ENCODE assay signal across 32 mouse cellular contexts in the genomic region with DNA sequence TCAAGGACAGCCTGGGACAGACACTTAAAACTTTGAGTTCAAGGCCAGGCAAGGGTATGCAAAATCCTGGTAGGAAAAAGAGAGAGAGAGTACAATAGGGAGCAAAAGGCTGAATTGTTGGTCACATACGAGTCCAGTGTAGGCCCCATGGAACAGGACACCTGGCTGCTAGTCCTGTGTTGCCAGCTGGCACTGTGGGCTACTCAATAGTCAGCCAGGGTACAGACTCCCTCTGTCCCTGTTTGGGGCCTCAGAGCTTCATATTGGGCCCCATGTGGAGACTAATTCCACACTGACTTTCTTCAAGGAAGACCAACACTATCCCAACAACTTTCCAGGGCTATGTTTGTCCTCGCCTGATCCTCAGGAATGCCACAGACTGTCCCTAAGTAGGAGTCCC.
"Had no signal": no experiment of that assay in that cellular context is flagged by ENCODE, and none has a peak within 500 bp of the region (broad histone marks: within the 10 kb centered on the region; RNA-seq: fewer than 3 reads in every experiment).

No protein-coding gene starts in this region.

- H3K27ac ChIP-seq: heart, embryonic 13.5 days; heart, embryonic 15.5 days; hindbrain, embryonic 12.5 days; hindbrain, embryonic 13.5 days; hindbrain, embryonic 14.5 days; hindbrain, embryonic 15.5 days; hindbrain, postnatal 0 days; intestine, embryonic 15.5 days; kidney, embryonic 15.5 days; kidney, postnatal 0 days; layer of hippocampus, adult 2 months; left cerebral cortex, adult 2 months had no signal

- DNase-seq: heart, postnatal 10 days; heart, postnatal 14 days; heart, postnatal 36 days; heart, postnatal 4 days; kidney, adult 11 months; kidney, adult 18-20 months; kidney, adult 2 months; kidney, adult 8-10 months; kidney, adult 9 months; kidney, postnatal 10 days; kidney, postnatal 14 days; kidney, postnatal 25 days; kidney, postnatal 36 days; kidney, postnatal 4 days; layer of hippocampus, adult 9-11 months; layer of hippocampus, postnatal 36 days had no signal

- H3K27me3 ChIP-seq: heart, embryonic 13.5 days; heart, embryonic 15.5 days; hindbrain, embryonic 12.5 days; hindbrain, embryonic 13.5 days; hindbrain, embryonic 15.5 days; intestine, embryonic 15.5 days; kidney, embryonic 15.5 days had no signal

- H3K4me3 ChIP-seq: heart, embryonic 13.5 days; heart, embryonic 15.5 days; hindbrain, embryonic 10.5 days; hindbrain, embryonic 12.5 days; hindbrain, embryonic 13.5 days; hindbrain, embryonic 15.5 days; intestine, embryonic 15.5 days; kidney, embryonic 15.5 days; layer of hippocampus, adult 2 months; left cerebral cortex, adult 2 months had no signal

- ATAC-seq: hindbrain, embryonic 16.5 days; hindbrain, postnatal 0 days; intestine, embryonic 15.5 days; intestine, embryonic 16.5 days; intestine, postnatal 0 days had no signal

- H3K4me1 ChIP-seq: intestine, embryonic 15.5 days had no signal
